Mouse (Mus musculus) cortical plate, adult 2 months (tissue): Measurements from ENCODE around the gene Taf10. TPM values are rescaled to one million over a fixed set of nuclear protein-coding genes. Genes with fewer than 3 reads are reported as not detected.

ENCODE experiments used
- H3K27ac ChIP-seq: fragments of 200-500 bp; 2 replicates; pipeline ENCODE4 v1.5.1; 2012; ENCODE audit warnings: low read length, control low read depth, inconsistent platforms; ENCODE audit not compliant: insufficient read depth
- H3K4me1 ChIP-seq: fragments of 200-500 bp; 2 replicates; pipeline ENCODE4 v1.6.1; 2011; ENCODE audit warnings: low read length; ENCODE audit not compliant: control insufficient read depth, insufficient read depth
- H3K4me3 ChIP-seq: fragments of 200-500 bp; 2 replicates; pipeline ENCODE4 v1.5.1; 2011; ENCODE audit warnings: mild to moderate bottlenecking, low read length, control low read depth; ENCODE audit not compliant: insufficient read depth
- CTCF ChIP-seq: fragments of 200-500 bp; IDR thresholded peaks from 2 replicates; pipeline ENCODE4 v1.5.1; 2011; ENCODE audit warnings: mild to moderate bottlenecking, control low read depth, low read length; ENCODE audit not compliant: insufficient read depth; ENCODE audit errors: extremely low read depth
- POLR2A ChIP-seq: fragments of 200-500 bp; IDR thresholded peaks from 2 replicates; pipeline ENCODE4 v1.6.1; 2011; ENCODE audit warnings: mild to moderate bottlenecking, low read length, control low read depth; ENCODE audit not compliant: insufficient read depth; ENCODE audit errors: extremely low read depth
- polyA plus RNA-seq: library from polyadenylated mRNA; depleted of rRNA; stranded (reverse); fragments of >200 nt; gene quantifications from 2 replicates; pipeline ENCODE4 v1.2.3, GENCODE M21; 2012; rRNA removed

The Taf10 gene
- polyA plus RNA-seq, 1 experiment: 179 TPM

DNA sequence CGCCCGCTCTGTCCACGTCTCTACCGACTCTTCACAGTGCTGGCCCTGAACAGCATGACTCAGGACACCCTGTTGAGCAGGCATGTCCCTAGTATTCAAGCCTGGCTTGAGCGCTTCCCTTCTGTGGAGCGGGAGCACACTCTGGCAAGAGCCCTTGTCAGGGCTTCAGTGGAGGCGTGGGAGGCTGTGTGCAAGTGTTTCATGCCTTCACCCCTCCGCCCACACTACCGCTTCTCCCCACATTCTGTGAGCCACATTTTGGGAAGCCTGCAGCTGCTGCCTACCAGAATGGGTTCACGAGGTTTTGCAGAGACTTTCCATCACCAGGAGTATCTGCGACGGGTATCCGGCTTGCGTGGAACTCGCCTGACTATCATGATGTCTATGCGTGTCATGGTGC lies 41.0 kb downstream of the Taf10 start:
- no peak for TF ChIP-seq CTCF
- TF ChIP-seq POLR2A: no peak
- Histone ChIP-seq H3K4me3 (no peak overlapping the region), H3K27ac (no peak overlapping the region), H3K4me1 (no peaks in the 10 kb centered on the region)

DNA sequence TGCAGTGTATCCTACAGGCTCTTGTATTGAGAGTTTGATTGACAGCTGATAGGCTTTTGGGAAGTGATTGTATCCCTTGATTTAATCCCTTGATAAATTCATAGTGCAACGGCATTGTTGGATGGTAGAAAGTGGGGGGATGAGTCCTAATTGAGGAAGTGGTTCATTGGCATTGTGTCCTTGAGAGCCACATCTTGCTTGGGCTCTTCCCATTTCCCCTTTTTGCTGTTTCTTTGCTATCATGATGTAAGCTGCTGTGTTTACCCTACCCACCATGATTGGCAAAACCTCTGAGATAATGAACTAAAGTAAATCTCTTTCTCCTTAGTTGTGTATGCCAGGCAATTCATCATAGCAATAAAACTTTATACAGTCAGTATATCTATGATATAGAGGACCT lies 53.3 kb downstream of the Taf10 start:
- no peak overlapping the region for H3K4me3 ChIP-seq
- TF ChIP-seq CTCF: no peak
- TF ChIP-seq POLR2A: no peak
- no peak overlapping the region for H3K27ac ChIP-seq
- no peaks in the 10 kb centered on the region for H3K4me1 ChIP-seq

Other genes starting within 250 kb of the Taf10 start
- gene Smpd1, start 190.0 kb downstream of the Taf10 start, polyA plus RNA-seq: 93.2 and 93.3 TPM in 2 replicates
- 564 and 565 TPM in 2 replicates for gene Apbb1, start 162.7 kb downstream of the Taf10 start, polyA plus RNA-seq
- gene Hpx, start 144.2 kb downstream of the Taf10 start, polyA plus RNA-seq: 0.93 and 0.94 TPM in 2 replicates
- gene Trim3, start 110.8 kb downstream of the Taf10 start, polyA plus RNA-seq: 152 and 176 TPM in 2 replicates
- 123 and 138 TPM in 2 replicates for gene Timm10b, start 104.3 kb downstream of the Taf10 start, polyA plus RNA-seq
- 122 and 127 TPM in 2 replicates for gene Arfip2, start 103.9 kb downstream of the Taf10 start, polyA plus RNA-seq
- gene Gm45799, start 103.8 kb downstream of the Taf10 start, polyA plus RNA-seq: 56.6 and 57.3 TPM in 2 replicates
- 7.9 and 8.0 TPM in 2 replicates for gene Dnhd1, start 93.5 kb downstream of the Taf10 start, polyA plus RNA-seq
- 153 TPM in 2 replicates for gene Ilk, start 7.8 kb downstream of the Taf10 start, polyA plus RNA-seq
- gene Rrp8, start 7.0 kb downstream of the Taf10 start, polyA plus RNA-seq: 8.4 and 10.0 TPM in 2 replicates
- 92.3 and 93.2 TPM in 2 replicates for gene Tpp1, start 7.9 kb upstream of the Taf10 start, polyA plus RNA-seq
- 4.2 and 5.2 TPM in 2 replicates for gene Dchs1, start 43.3 kb upstream of the Taf10 start, polyA plus RNA-seq
- 143 and 155 TPM in 2 replicates for gene Mrpl17, start 66.7 kb upstream of the Taf10 start, polyA plus RNA-seq
- gene Gm4070, start 209.6 kb upstream of the Taf10 start, polyA plus RNA-seq: 1.3 and 1.5 TPM in 2 replicates